Mouse (Mus musculus): Measurements from ENCODE around the gene Tssk3.

DNA sequence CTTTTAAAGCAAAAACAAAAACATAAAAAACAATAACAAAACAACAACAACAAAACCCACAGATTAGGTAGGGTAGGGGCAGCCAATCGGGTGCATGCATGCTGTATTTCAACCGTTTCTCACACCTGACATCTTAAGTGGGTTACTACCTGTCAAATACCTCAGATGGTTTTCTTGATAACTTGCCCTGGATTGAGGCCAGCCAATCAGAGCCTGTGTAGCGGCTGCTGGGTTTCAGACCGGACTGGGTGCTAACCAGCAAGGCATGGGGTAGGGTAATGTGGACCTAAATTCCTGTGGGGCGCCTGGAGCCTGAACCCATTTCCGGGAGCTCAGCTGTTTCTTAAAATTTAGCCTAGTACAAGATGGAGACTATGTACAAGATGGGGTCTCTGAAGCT is 49.7 kb downstream of the Tssk3 start:
- no peak for TF ChIP-seq EP300 (IDR thresholded peaks at IDR 0.05; ENCODE audit: low read depth)
- TF ChIP-seq CTCF (IDR thresholded peaks at IDR 0.05; ENCODE audit: low read depth), result no peak

Measured in liver, postnatal 0 days (tissue).